Mouse (Mus musculus) left cerebral cortex, adult 9 months (tissue): ENCODE results near the gene Slc17a4.

Experiments used
- DNase-seq, 2 experiments: peaks; one replicate each; pipeline ENCODE4 v3.0.0; 2022; ENCODE audit warnings: low spot score in 2 of 2

Gene Slc17a4

GRCm38 (mm10) chr13:23914376-23915167, at the start of gene Slc17a4:
TSS of gene Slc17a4 (minus strand) at chr13:23915009.
- no peak for DNase-seq

GRCm38 (mm10) chr13:23959776-23960175, 45.0 kb upstream of the Slc17a4 start:
- DNase-seq: no peak

DNA sequence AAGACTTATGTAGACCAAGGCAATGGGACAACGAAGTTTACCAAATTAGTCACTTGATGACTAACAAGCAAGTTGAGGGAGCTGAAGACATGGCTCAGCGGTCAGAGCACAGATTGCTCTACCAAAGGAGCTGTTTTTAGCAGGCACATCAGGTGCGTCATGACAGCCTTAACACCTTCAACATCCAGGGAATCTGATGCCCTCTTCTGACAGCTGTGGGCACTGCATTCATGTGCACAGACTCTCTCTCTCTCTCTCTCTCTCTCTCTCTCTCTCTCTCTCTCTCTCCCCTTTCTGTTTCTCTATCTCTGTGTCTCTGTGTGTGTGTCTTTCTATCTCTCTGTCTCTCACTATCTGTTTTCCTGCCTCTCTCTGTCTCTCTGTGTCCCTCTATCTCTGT, 36.1 kb upstream of the Slc17a4 start:
- no peak for DNase-seq

DNA sequence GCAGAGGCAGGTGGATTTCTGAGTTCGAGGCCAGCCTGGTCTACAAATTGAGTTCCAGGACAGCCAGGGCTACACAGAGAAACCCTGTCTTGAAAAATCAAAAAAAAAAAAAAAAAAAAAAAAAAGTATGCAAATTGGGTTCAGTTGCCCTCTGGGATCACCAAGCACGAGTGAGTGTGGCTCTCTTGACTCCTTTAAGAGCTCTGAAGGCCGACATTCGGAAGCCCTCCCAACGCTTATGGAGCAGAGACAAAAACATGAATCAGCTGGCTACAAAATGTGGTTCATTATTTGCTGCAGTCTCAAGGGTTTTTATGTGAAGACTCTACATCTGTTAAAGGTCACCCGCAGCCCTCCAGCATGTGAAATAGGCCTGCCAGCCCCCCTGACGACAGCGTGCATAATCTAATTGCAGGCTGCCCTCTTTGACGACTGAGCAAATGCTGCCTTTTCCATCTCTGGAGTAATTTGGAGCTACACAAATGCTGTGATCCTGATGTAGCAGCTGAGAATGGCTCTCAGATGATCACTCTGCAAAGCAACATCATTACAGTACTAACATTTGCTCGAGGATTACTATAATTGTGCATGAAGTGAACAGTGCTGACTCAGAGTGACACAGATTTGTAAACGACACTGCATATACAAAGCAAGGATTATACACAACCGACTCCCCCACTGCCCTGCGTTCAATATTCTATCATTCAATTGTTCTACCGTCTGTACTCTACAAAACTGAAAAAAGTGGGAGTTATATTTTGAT, 34.9 kb upstream of the Slc17a4 start:
- DNase-seq: peak in 1 of 2 experiments; percentile 62

GRCm38 (mm10) chr13:23946254-23946653, 31.4 kb upstream of the Slc17a4 start:
- no peak for DNase-seq

- no peak for DNase-seq
These were observed 28.1 kb upstream of the Slc17a4 start for GRCm38 (mm10) chr13:23942861-23943260.

GRCm38 (mm10) chr13:23940291-23940690, 25.5 kb upstream of the Slc17a4 start:
- DNase-seq: no peak

GRCm38 (mm10) chr13:23938699-23939098, 23.9 kb upstream of the Slc17a4 start:
- DNase-seq: no peak

GRCm38 (mm10) chr13:23934211-23934520, 19.4 kb upstream of the Slc17a4 start, which contains the start of gene Hist1h2aa:
TSS of gene Hist1h2aa (plus strand) at chr13:23934462.
- DNase-seq: no peak

DNA sequence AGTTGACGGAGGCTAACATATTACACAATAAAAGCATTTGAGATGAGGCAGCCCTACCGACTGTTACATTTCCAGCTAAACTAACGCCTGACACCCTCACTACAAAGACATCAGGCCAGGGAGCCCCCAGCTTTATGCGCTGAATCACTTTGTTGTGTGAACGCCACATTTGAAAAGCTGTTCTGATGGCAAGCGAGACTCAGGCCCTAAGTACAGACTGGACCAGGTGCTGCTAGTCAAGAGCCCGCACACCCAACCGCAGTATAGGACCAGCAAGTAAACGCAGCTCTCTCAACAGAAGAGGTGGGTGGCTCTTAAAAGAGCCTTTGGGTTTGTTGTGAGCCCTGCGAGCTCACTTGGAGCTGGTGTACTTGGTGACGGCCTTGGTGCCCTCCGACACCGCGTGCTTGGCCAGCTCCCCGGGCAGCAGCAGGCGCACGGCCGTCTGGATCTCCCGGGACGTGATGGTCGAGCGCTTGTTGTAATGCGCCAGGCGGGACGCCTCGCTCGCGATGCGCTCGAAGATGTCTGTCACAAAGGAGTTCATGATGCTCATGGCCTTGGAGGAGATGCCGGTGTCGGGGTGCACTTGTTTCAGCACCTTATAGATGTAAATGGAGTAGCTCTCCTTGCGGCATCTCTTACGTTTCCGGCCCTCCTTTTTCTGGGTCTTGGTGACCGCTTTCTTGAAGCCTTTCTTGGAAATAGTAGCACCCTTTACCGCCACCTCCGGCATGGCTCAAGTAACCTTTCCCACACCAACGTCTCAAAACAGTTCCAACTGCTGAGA, 18.8 kb upstream of the Slc17a4 start, which contains the start of gene Hist1h2ba:
Gene Hist1h2ba (minus strand): TSS at position 736 of the 790 bp plus-strand sequence.
- no peak for DNase-seq

- DNase-seq: no peak
These were observed 16.1 kb upstream of the Slc17a4 start for GRCm38 (mm10) chr13:23930904-23931303.

DNA sequence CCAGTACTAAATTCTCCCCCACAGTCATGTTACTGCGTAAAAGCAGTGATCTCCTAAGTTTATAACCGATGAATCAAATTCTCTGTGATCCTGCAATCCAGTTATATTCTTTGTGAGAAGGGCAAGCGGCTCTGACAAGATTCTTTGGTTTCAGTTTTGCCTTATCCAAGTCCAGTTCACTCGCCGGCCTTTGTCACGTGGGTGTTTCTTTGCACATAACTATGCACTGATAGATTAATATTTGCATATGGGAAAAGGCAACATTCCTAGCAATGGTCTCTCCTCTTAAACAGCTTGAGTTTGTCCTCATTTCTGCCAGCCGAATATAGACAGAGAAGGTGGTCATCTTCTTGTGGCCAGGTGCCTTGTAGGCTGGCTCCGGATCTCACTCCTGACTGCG, 15.7 kb upstream of the Slc17a4 start:
- DNase-seq: no peak

DNA sequence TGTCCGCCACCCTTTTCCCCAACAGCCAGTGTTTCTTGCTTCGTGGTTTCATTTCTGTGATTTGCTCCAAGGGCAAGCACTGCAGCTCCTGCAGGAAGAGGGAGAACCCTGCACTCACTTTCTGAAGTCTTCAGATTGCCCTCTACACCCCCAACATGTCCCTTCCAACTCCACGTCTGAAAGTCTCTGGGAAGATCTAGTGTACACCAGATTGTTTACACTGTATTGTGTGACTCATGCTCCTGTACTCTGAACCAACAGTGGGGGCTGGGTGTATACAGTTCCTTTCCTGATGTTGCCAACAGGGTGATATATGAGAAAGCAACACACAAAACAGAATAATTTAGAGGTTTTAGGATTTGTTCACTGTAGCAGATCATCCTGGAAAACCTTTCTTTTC, 13.8 kb upstream of the Slc17a4 start:
- DNase-seq: no peak

GRCm38 (mm10) chr13:23925792-23926191, 11.0 kb upstream of the Slc17a4 start:
- no peak for DNase-seq

- no peak for DNase-seq
These were observed 2.9 kb upstream of the Slc17a4 start for GRCm38 (mm10) chr13:23917674-23918073.

DNA sequence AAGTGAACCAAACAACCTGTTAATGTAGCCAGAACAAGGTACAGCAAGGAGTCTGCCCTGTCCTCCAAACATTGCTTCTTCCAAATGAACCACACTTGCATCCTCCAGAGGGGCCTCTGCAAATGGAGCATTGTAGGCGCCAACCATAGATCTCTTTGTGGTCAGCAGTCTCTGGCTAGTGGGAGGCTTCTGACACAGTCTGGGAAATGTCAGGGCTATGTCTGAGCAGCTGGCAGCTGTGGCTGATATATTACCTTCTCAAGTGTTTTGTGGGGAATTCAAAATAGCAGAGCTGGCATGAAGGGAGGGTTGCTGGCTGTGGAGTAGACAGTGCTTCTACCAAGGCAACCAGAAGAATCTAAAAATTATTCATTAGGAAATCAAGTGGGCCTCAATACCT, 1.3 kb upstream of the Slc17a4 start:
- no peak for DNase-seq

DNA sequence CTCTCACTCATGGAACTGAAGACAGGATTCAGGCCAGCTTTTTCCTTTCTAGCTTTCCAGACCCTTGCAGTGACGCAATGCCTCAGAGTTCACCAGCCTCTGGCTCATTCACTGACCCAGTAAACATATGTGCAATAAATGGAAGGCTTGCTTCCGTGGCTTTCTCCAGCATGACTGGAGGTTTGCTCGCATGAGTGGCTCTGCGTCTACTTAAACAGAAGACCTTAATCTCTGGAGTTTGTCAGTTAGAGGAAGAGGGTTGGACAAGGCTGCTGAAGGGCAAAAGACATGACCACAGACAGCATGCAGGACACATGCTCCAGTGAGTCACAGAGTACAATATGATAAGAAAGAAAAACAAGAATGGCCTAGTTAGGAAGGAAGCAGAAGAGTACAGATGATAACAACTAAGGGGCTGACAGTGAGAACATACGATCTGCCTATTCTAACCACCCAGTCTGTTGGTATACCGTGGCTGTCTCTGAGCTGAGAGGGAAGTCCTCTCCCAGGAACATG, 960 bp downstream of the Slc17a4 start:
- no peak for DNase-seq

GRCm38 (mm10) chr13:23911335-23911734, 3.5 kb downstream of the Slc17a4 start:
- no peak for DNase-seq

GRCm38 (mm10) chr13:23910121-23910520, 4.7 kb downstream of the Slc17a4 start:
- DNase-seq: no peak

- no peak for DNase-seq
These were observed 7.9 kb downstream of the Slc17a4 start for GRCm38 (mm10) chr13:23906906-23907305.

DNA sequence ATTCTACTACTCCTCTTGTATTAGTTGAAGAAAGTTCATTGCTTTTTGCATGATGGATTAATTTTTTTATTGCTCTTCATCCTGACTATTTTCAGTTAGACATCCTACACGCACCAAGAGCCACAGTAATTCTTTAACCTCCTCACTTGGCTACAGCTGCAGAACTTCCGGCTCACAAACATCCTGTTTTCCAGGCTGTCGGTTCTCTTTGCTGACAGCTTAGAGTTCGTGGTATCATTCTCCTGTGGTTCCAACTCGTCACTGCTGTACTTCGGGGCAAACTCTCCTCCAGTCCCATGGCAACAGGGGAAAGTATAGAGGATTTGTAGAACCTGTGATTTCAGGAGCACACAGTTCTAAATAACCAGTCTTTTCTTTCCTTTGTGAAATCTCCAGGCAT, 16.6 kb downstream of the Slc17a4 start:
- DNase-seq: no peak

DNA sequence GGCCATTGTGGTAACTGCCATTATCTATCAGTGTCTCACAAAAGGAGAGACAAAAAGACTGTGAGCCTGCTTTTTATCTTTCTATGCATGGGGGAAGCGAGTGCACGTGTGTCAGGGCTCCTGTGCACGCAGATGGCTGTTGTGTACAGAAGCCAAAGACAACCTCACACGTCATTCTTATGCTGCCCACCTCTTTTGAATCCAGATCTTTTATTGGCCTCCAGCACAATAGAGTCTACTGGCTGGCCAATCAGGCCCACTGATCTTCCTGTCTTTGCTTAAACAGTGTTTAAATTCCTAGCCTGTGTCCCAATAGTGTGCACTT, 21.6 kb downstream of the Slc17a4 start:
- no peak for DNase-seq
